Mouse (Mus musculus) cerebellum, postnatal 14 days (tissue): ENCODE results near the gene Fis1.
"Not testable (repeated sequence)": the region's sequence is repeated elsewhere in the genome, so short reads cannot be mapped to it uniquely, and the experiment has no call there.

Experiments
- DNase-seq, 2 experiments: peaks; one replicate each; pipeline ENCODE4 v3.0.0; 2021; ENCODE audit warnings: mixed read lengths in 2 of 2

The Fis1 gene

DNA sequence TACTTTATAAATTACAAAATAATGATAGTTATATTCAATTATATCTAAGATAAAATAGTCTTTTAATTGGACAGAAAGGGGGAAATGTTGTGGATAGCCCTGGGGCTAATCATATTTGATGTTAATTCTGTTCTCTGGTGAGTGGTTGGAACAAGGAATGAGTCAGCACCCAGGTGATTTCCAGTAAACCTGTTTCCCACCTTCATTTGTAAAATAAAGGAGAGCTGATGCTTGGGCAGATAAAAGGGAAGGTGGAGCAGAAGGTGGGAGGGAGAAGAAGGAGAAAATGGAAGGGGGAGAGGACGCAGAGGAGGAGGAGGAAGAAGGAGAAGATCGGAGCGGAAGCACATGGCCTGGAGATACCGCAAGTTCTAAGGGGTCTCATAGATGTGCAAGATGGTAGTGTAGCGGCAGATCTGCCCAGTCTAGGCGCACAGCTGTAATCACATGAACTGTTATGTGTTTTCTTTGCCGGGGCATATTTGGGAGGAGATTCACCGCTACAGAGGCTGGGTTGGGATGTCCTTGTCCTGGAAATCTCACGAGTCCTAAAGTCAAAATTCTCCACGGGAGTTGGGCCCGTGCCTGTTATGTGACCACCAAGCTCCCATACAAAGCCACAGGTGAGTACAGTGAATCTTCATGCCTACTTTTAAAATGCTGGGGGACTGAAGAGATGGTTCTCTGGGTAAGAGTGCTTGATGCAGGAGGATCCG lies 12.1 kb upstream of the Fis1 start:
- no peak for DNase-seq

DNA sequence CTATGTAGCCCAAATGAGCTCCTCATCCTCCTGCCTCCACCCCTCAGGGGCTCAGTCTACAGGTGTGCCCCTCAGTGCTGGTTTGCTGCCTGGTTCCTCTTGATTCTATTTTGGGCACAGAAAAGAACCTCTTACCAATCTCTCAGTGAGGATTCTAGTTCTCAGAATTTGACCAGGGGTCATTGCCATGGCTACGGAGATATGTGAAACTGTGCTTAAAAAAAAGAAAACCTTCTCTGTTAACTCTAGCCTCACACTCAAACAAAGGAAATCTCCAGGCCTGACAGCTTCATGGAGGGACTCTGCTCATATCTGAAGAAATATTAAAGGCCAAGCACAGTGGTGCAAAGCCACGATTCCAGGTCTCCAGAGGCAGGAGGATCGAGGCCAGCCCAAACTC lies 10.3 kb upstream of the Fis1 start:
- no peak for DNase-seq

GRCm38 (mm10) chr5:136943382-136943781 lies 9.7 kb upstream of the Fis1 start:
- DNase-seq: no peak

- no peak for DNase-seq
Observed at GRCm38 (mm10) chr5:136945084-136945483, 8.0 kb upstream of the Fis1 start.

- no peak for DNase-seq
Observed at GRCm38 (mm10) chr5:136947874-136948273, 5.2 kb upstream of the Fis1 start.

DNA sequence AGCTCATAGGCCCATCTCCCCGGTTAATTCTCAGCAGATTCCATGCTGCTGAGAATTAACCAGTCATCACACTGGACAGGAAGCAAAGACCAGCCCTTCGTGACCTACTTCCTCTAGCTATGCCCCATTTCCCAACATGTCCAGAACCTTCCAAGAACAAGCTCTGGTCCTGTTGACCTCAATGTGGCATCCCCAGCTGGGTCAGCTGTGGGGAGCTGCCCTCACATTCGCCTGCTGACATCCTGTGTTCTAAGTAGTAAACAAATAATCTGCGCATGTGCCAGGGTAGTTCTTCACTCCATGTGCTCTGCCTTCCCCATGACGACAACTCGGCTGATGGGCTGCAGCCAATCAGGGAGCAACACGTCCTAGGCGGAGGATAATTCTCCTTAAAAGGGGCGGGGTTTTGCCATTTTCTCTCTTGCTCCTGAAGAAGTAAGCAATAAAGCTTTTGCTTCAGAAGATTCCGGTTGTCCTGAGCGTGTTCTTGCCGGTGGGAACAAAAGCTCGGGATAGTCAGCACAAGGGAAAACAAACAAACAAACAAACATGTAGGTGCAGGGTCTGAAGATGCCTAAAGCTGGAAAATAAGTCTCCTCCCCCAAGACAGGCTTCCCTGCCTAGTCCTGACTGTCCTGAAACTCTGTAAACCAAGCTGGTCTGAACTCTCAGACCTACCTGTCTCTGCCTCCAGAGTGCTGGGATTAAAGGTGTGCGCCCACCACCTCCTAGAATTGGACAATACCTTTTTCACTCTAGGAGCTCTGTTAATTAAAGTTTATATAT lies 3.3 kb upstream of the Fis1 start:
- DNase-seq: not testable (repeated sequence)

GRCm38 (mm10) chr5:136950521-136950920 lies 2.6 kb upstream of the Fis1 start:
- DNase-seq: no peak

GRCm38 (mm10) chr5:136952153-136952552 lies 922 bp upstream of the Fis1 start:
- DNase-seq: no peak

DNA sequence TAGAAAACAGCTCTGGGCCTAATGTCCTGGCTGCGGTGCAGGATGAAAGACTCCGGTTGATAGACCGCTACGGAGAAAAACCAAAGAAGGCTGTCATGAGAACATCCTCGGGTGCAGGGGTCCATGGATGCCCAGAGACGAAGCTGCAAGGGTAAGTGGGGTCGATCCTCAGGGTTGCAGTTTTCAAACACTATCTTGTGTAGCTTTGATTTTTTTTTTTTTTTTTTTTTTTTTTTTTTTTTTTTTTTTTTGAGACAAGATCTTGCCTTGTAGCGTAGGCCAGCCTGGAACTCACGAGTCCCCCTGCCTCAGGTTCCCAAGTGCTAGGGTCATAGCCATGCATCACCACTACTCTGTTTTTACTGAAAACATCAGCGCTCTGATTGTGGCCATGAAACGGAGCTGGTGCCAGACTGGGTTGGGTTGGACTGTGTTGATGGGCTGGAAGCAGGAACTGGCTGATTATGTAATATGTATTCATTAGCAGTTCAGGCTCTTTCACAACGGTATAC lies 421 bp downstream of the Fis1 start:
- peak; percentile 60 to 63 for DNase-seq

GRCm38 (mm10) chr5:136955622-136956021 lies 2.5 kb downstream of the Fis1 start:
- no peak for DNase-seq

GRCm38 (mm10) chr5:136957250-136957649 lies 4.2 kb downstream of the Fis1 start:
- DNase-seq: no peak

DNA sequence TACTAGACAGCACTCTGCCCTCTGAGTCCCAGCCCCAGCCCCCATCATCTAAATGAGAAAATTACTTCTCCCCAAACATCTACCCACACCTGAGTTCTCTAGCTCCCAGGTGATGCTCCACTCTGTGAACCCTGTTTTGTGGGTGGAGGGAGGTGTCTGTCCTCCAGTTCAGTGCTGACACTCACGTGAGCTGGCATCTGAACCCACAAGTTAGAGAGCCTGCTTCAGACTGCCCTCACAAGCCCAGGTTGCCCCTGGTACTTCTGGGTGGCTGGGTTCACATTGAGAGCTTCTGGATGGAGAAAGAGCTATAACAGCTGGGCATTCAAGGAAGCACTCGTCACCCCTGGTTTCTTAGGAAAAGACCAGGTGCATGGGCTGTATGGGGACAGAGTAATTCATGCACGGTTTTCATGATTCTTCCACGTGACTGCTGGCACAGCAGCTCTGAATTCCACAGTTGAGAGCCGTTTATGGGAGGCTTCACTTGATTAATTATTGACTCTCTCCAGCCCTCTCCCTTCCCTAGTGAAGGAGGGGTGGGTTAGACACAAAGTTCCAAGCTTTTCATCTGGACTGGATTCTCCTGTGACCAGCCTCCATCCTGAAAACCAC lies 6.0 kb downstream of the Fis1 start:
- no peak for DNase-seq

- DNase-seq: no peak
Observed at GRCm38 (mm10) chr5:136960053-136960452, 7.0 kb downstream of the Fis1 start.

- peak in 1 of 2 experiments; percentile 54 for DNase-seq
Observed at GRCm38 (mm10) chr5:136961334-136961982, 8.4 kb downstream of the Fis1 start.

DNA sequence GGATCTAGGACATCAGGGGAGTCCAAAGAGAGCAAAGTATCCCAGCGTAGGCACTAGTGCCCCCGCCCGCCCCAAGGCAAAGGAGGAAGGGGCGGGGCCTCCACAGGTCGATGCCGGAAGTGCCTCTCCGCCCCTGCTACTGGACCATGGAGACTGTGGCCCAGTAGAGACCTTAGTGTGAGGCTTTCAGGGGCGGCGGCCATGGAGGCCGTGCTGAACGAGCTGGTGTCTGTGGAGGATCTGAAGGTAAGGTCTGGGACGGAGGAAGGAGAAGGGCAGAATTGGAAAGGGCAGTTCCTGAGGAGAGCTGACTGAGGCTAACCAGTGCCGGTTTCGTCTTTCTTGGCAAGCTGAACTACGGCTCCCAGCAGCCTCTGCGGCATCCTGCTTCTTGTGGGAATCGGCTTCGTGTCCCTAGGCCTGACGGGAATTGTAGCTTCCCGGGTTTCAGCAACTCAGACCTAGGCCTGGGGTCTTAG lies 8.9 kb downstream of the Fis1 start:
- DNase-seq: peak; percentile 91 to 92

GRCm38 (mm10) chr5:136962501-136962900 lies 9.4 kb downstream of the Fis1 start:
- peak; percentile 89 to 92 for DNase-seq

- no peak for DNase-seq
Observed at GRCm38 (mm10) chr5:136962966-136963540, 10.0 kb downstream of the Fis1 start.

DNA sequence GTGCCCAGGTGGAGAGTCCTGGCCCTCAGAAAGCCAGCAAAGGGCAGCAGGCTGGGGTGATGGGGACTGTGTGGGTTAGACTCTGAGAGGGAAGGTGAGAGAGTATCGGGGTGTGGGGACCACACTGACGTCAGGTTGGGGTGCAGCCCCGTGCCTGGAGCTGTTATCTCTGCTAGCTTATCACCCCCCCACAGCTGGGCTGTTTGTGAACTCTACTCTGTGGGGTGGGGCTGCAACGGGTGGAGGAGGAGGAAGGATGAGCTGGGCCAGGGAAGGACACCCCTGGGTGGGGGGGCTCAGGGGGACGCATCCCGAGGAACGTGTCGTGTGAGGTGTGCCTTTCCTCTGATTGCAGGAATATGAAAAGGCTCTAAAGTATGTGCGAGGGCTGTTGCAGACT lies 12.1 kb downstream of the Fis1 start:
- no peak for DNase-seq

- no peak for DNase-seq
Observed at GRCm38 (mm10) chr5:136965686-136966085, 12.6 kb downstream of the Fis1 start.

DNA sequence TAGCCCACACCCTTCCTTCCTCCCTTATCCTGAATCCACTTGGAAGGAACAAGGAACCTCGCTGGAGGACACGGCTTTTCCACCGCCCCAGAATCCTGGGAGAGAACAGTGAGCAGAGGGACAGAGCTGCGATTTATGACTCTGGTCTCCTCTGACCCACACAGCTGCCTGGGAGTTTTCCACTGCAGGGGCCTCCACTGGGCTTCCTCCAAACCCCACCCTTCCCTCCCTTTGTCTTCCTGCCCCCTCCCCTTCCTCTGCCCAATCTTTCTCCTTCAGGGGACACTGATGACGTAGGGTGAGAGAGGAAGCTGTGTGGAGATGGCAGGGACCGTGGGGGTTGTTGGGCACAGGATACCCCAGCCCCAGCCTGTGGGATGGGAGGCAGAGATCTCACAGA lies 13.3 kb downstream of the Fis1 start, which contains the start of gene Cldn15:
Gene Cldn15 (plus strand): TSS at position 286 of the 400 bp plus-strand sequence.
- DNase-seq: no peak

- DNase-seq: no peak
Observed at GRCm38 (mm10) chr5:136966861-136967455, 13.9 kb downstream of the Fis1 start.

- DNase-seq: no peak
Observed at GRCm38 (mm10) chr5:136967592-136967991, 14.5 kb downstream of the Fis1 start.
